Mouse (Mus musculus): ENCODE results near the gene Pdss2. TPM values are rescaled to one million over a fixed set of nuclear protein-coding genes. Genes with fewer than 3 reads are reported as not detected.
"Not testable (repeated sequence)": the region's sequence is repeated elsewhere in the genome, so short reads cannot be mapped to it uniquely, and the experiment has no call there.

The Pdss2 gene
- polyA plus RNA-seq, 1 experiment: 16.7 TPM

DNA sequence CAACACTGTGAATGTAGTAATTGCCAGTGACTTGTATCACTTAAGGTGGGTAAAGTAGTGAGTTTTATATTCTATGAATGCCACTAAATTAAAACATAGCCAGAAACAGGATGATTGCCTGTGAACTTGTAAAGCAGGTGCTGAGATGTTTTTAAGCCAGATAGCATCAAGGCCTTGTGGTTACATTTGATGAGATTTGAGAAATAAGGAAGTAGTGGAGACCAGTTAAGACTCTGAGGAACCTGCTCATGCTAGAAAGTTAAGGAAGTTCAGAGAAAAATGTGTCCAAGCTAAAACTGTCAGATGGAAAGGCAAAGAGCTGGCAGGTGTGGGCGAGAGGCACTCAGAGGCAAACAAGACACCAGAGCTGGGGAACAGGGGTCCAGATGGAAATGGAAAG is 184.8 kb downstream of the Pdss2 start:
- no peak overlapping the region for H3K4me3 ChIP-seq (ENCODE audit: insufficient read depth, low read depth, low read length)
- no peak overlapping the region for H3K27ac ChIP-seq (replicated peaks; ENCODE audit: low read depth, low read length)
- no peaks in the 10 kb centered on the region for H3K4me1 ChIP-seq (ENCODE audit: control insufficient read depth, insufficient read depth, insufficient read length, low read length)

DNA sequence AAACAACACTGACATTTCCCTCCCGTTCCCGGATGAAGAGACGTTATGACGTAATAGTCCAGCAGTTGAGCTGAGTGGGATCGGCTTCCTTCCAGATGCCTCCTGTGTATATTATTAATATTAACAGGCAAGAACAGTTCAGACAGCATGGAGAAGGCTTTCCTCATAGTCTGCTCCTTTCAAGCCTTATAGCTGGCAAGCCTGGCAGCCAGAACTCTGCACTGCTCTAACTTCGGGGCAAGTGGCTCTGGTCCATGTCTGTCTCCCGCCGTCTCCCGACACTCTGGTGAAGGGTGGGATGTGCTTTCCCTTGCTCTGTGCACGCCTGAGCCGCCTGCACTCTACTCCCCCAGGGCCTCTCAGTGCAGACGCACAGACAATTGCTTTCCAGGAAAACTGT is 185.6 kb downstream of the Pdss2 start:
- Histone ChIP-seq H3K4me3 (ENCODE audit: insufficient read depth, low read depth, low read length) (no peak overlapping the region), H3K4me1 (ENCODE audit: control insufficient read depth, insufficient read depth, insufficient read length, low read length) (no peaks in the 10 kb centered on the region), H3K27ac (replicated peaks; ENCODE audit: low read depth, low read length) (no peak overlapping the region)

GRCm38 (mm10) chr10:43409506-43410230 is 188.4 kb downstream of the Pdss2 start:
- Histone ChIP-seq H3K4me3 (ENCODE audit: insufficient read depth, low read depth, low read length) (no peak overlapping the region), H3K4me1 (ENCODE audit: control insufficient read depth, insufficient read depth, insufficient read length, low read length) (no peaks in the 10 kb centered on the region), H3K27ac (replicated peaks; ENCODE audit: low read depth, low read length) (no peak overlapping the region)

- not testable (repeated sequence) for H3K4me1 ChIP-seq (ENCODE audit: control insufficient read depth, insufficient read depth, insufficient read length, low read length); H3K4me3 ChIP-seq (ENCODE audit: insufficient read depth, low read depth, low read length); H3K27ac ChIP-seq (replicated peaks; ENCODE audit: low read depth, low read length)
Observed at GRCm38 (mm10) chr10:43411164-43411563, 189.9 kb downstream of the Pdss2 start.

- H3K27ac ChIP-seq (replicated peaks; ENCODE audit: low read depth, low read length): no peak overlapping the region
- H3K4me3 ChIP-seq (ENCODE audit: insufficient read depth, low read depth, low read length): no peak overlapping the region
- H3K4me1 ChIP-seq (ENCODE audit: control insufficient read depth, insufficient read depth, insufficient read length, low read length): no peaks in the 10 kb centered on the region
Observed at GRCm38 (mm10) chr10:43417346-43417745, 196.1 kb downstream of the Pdss2 start.

GRCm38 (mm10) chr10:43420660-43421413 is 199.6 kb downstream of the Pdss2 start:
- Histone ChIP-seq H3K4me1 (ENCODE audit: control insufficient read depth, insufficient read depth, insufficient read length, low read length) (peaks cover 3% of the 10 kb centered on the region; the same call in 1 of the 2 replicates), H3K4me3 (ENCODE audit: insufficient read depth, low read depth, low read length) (no peak overlapping the region), H3K27ac (replicated peaks; ENCODE audit: low read depth, low read length) (no peak overlapping the region)

- Histone ChIP-seq H3K4me3 (ENCODE audit: insufficient read depth, low read depth, low read length) (no peak overlapping the region), H3K4me1 (ENCODE audit: control insufficient read depth, insufficient read depth, insufficient read length, low read length) (peaks cover 5% of the 10 kb centered on the region; the same call in 1 of the 2 replicates), H3K27ac (replicated peaks; ENCODE audit: low read depth, low read length) (no peak overlapping the region)
Observed at GRCm38 (mm10) chr10:43422061-43422770, 200.9 kb downstream of the Pdss2 start.

DNA sequence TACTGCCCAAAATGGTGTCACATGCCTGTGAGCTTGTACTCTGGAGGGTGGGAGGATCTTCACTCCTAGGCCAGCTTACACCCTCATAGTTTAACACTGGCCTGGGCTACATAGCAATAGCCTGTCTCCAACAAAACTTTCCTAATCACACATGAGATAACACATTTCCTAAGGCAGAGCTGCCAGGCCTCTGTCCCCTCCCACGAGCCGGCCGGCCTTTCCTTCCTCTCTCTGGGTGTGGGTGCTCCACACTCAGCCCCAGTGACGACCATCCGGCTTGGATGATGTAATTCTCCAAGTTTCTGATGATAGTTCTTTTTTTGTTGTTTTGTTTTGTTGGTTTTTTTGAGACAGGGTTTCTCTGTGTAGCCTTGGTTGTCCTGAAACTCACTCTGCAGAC is 203.3 kb downstream of the Pdss2 start:
- Histone ChIP-seq H3K4me1 (ENCODE audit: control insufficient read depth, insufficient read depth, insufficient read length, low read length) (peaks cover 5% of the 10 kb centered on the region; the same call in 1 of the 2 replicates), H3K4me3 (ENCODE audit: insufficient read depth, low read depth, low read length) (no peak overlapping the region), H3K27ac (replicated peaks; ENCODE audit: low read depth, low read length) (no peak overlapping the region)

DNA sequence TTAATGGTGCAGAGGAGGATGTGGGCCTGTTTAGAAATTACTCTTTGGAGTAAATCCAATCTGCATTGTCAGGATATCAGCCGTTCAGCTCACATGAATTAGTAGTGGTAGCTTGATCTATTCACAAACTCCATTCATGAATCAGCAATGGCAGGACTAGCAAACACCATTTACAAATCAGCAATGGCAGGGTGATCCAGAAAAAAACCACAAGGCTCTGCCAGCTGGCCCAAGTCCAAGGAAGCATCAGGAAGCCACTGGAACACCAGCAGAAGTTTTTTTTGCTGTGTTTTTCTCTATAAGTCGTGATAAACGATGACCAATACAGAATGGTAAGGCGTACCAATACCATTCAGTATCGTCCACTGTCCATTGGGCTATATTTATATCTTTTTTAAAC is 209.3 kb downstream of the Pdss2 start:
- Histone ChIP-seq H3K4me3 (ENCODE audit: insufficient read depth, low read depth, low read length) (no peak overlapping the region), H3K4me1 (ENCODE audit: control insufficient read depth, insufficient read depth, insufficient read length, low read length) (0 out of 2 replicates have a peak, but pooled peaks cover 2% of the 10 kb centered on the region), H3K27ac (replicated peaks; ENCODE audit: low read depth, low read length) (no peak overlapping the region)

- Histone ChIP-seq H3K4me1 (ENCODE audit: control insufficient read depth, insufficient read depth, insufficient read length, low read length) (no peaks in the 10 kb centered on the region), H3K4me3 (ENCODE audit: insufficient read depth, low read depth, low read length) (no peak overlapping the region), H3K27ac (replicated peaks; ENCODE audit: low read depth, low read length) (no peak overlapping the region)
Observed at GRCm38 (mm10) chr10:43434326-43434725, 213.0 kb downstream of the Pdss2 start.

DNA sequence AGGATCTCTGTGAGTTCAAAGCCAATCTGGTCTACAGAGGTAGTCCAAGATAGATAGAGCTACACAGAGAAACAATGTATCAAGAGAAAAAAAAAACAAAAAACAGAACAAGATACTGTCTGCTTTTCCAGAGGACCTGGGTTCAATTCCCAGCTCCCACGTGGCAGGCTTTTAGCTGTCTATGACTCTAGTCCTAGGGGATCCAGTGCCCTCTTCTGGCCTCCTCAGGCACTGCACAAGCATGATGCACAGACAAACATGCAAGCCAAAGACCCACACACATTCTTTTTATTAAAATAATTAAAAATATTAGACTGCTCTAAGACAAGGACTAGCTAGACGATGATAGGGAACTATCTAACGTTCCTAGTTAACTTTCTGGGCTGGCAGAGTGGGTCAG is 214.5 kb downstream of the Pdss2 start:
- no peak overlapping the region for H3K27ac ChIP-seq (replicated peaks; ENCODE audit: low read depth, low read length)
- H3K4me1 ChIP-seq (ENCODE audit: control insufficient read depth, insufficient read depth, insufficient read length, low read length): no peaks in the 10 kb centered on the region
- no peak overlapping the region for H3K4me3 ChIP-seq (ENCODE audit: insufficient read depth, low read depth, low read length)

DNA sequence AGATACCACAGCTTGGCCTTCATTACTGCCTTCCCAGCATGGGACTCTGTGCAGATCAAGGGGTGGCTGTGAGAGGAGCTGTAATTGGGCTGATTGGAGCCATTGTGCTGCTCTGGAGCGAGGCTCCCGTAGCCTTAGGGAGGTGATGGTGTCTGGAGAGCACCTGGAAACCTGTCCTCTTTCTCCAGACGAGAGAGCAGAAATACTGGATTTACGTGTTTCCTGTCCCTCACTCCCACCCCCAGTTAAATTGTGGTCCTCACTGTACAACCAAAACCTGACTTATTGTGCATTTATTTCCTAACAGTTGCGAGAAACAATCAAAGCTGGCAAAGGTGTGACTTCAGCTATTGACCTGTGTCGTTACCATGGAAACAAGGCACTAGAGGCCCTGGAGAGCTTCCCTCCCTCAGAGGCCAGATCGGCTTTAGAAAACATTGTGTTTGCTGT is 218.2 kb downstream of the Pdss2 start:
- Histone ChIP-seq H3K4me3 (ENCODE audit: insufficient read depth, low read depth, low read length) (no peak overlapping the region), H3K27ac (replicated peaks; ENCODE audit: low read depth, low read length) (no peak overlapping the region), H3K4me1 (ENCODE audit: control insufficient read depth, insufficient read depth, insufficient read length, low read length) (no peaks in the 10 kb centered on the region)

- H3K4me1 ChIP-seq (ENCODE audit: control insufficient read depth, insufficient read depth, insufficient read length, low read length): no peaks in the 10 kb centered on the region
- no peak overlapping the region for H3K27ac ChIP-seq (replicated peaks; ENCODE audit: low read depth, low read length)
- no peak overlapping the region for H3K4me3 ChIP-seq (ENCODE audit: insufficient read depth, low read depth, low read length)
Observed at GRCm38 (mm10) chr10:43440050-43440449, 218.8 kb downstream of the Pdss2 start.

DNA sequence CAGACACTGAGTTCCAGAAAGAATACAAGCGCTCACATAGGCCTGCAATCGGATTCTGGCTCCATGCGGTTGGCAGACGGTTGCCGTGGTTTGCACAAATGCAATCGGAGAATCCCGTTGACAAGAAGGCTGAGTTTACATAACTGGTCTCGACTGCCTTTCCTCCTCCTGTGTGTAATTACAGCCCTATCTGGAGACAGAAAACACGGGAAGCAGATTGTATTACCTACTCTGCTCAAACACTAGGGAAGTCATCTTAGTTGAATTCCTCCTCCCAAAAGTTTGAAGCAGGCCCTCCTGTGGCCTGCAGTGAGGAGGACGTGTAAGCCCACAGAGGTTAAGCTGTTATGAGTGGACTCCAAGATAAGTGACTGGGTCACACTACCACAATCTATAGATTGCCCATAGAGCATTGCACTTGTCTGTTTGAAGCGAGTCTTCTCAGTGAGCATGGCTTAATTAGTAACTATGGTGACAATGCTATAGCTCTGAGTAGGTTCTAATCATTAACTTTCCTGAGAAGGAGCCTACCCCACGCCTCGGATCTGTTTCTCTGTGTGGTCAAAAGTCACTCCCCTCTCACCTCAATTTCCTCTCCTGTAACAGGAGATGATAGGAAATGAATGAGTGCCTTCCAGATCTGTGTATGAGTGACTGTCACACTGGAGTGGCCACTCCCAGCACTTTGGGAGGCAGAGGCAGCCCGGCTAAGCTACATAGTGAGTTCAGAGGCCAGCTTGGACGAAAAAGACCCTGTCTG is 219.9 kb downstream of the Pdss2 start:
- no peak overlapping the region for H3K4me3 ChIP-seq (ENCODE audit: insufficient read depth, low read depth, low read length)
- H3K27ac ChIP-seq (replicated peaks; ENCODE audit: low read depth, low read length): no peak overlapping the region
- no peaks in the 10 kb centered on the region for H3K4me1 ChIP-seq (ENCODE audit: control insufficient read depth, insufficient read depth, insufficient read length, low read length)

DNA sequence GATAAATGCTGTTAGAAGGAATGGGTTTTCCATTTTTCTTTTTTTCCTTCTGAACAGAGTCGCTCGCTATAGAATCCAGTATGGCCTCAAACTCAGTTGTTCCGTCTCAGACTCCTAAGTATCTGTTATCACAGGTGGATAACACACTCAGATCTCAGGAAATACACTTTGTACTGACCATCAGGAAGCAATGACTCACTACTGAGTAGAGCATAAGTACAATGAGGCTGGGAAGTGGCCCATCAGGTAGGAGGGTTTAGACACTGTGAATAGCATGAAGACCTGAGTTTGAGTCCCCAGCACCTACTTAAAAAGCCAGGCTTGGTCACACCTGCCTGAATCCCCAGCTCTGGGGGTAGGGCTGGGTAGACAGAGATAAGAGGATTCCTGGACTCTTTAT is 227.4 kb downstream of the Pdss2 start:
- H3K4me1 ChIP-seq (ENCODE audit: control insufficient read depth, insufficient read depth, insufficient read length, low read length): no peaks in the 10 kb centered on the region
- H3K4me3 ChIP-seq (ENCODE audit: insufficient read depth, low read depth, low read length): no peak overlapping the region
- H3K27ac ChIP-seq (replicated peaks; ENCODE audit: low read depth, low read length): no peak overlapping the region

Measured in brown adipose tissue, adult 24 weeks (tissue).